14 mouse cellular contexts compared by ENCODE assay signal in genomic region chr8:123754538-123755431, GRCm38 (mm10). TPM values are rescaled to one million over a fixed set of nuclear protein-coding genes. Genes with fewer than 3 reads are reported as not detected.
A peak's percentile ranks its signal among the peaks of the same experiment; 100 is the strongest.
DNase-seq lines count a peak whose midpoint lies in the region; ATAC-seq and TF ChIP-seq lines count a peak whose summit lies in the region.
"Had no signal": no experiment of that assay in that cellular context is flagged by ENCODE, and none has a peak within 500 bp of the region (broad histone marks: within the 10 kb centered on the region; RNA-seq: fewer than 3 reads in every experiment).

No protein-coding gene starts in this region.

- no peak for ATAC-seq in hindbrain, embryonic 16.5 days
- ATAC-seq in midbrain, embryonic 13.5 days, result 0 out of 2 replicates have a peak, but pooled peaks have one; percentile 21

- peaks cover 50% of the 10 kb centered on the region for H3K4me1 ChIP-seq in hindbrain, embryonic 10.5 days (replicated peaks)
- peaks cover 18% of the 10 kb centered on the region for H3K4me1 ChIP-seq in hindbrain, embryonic 16.5 days (ENCODE audit: control insufficient read depth, insufficient read depth, low read depth, low read length)
- peaks cover 42% of the 10 kb centered on the region for H3K4me1 ChIP-seq in embryonic facial prominence, embryonic 10.5 days
- H3K4me1 ChIP-seq in midbrain, embryonic 13.5 days (replicated peaks), result peaks cover 26% of the 10 kb centered on the region
- H3K4me1 ChIP-seq in thymus, adult 2 months (replicated peaks; ENCODE audit: control insufficient read depth, insufficient read depth, low read length), result 0 out of 2 replicates have a peak, but pooled peaks cover 2% of the 10 kb centered on the region

- no peaks in the 10 kb centered on the region for H3K36me3 ChIP-seq in hindbrain, embryonic 10.5 days
- H3K36me3 ChIP-seq in hindbrain, embryonic 16.5 days (ENCODE audit: control insufficient read depth, insufficient read depth, low read length), result no peaks in the 10 kb centered on the region
- no peaks in the 10 kb centered on the region for H3K36me3 ChIP-seq in embryonic facial prominence, embryonic 10.5 days (replicated peaks)
- no peaks in the 10 kb centered on the region for H3K36me3 ChIP-seq in midbrain, embryonic 13.5 days
- H3K36me3 ChIP-seq in thymus, adult 2 months (ENCODE audit: control insufficient read depth, insufficient read depth, low read length), result no peaks in the 10 kb centered on the region
- H3K36me3 ChIP-seq: limb, embryonic 10.5 days had no signal

- H3K4me2 ChIP-seq in hindbrain, embryonic 16.5 days (ENCODE audit: low read length), result no peak overlapping the region; the same call in 1 of the 2 replicates
- peak overlapping the region; percentile 46; the same call in 1 of the 2 replicates for H3K4me2 ChIP-seq in midbrain, embryonic 13.5 days (replicated peaks)

- no peaks in the 10 kb centered on the region for H3K27me3 ChIP-seq in hindbrain, embryonic 10.5 days (ENCODE audit: insufficient read depth, poor library complexity, severe bottlenecking)
- H3K27me3 ChIP-seq in hindbrain, embryonic 16.5 days (replicated peaks; ENCODE audit: control insufficient read depth, insufficient read depth, low read length), result no peaks in the 10 kb centered on the region
- peaks cover 6% of the 10 kb centered on the region for H3K27me3 ChIP-seq in embryonic facial prominence, embryonic 10.5 days (replicated peaks; ENCODE audit: low read depth, poor library complexity, severe bottlenecking)
- 0 out of 2 replicates have a peak, but pooled peaks cover 2% of the 10 kb centered on the region for H3K27me3 ChIP-seq in midbrain, embryonic 13.5 days
- no peaks in the 10 kb centered on the region for H3K27me3 ChIP-seq in thymus, adult 2 months (ENCODE audit: control insufficient read depth, insufficient read depth, low read length)

- no peak for DNase-seq in hindbrain, embryonic 10.5 days (ENCODE audit: low spot score)
- peak; percentile 38 for DNase-seq in 3134 (ENCODE audit: extremely low read depth, insufficient read length, low spot score)
- no peak for DNase-seq in embryonic facial prominence, embryonic 10.5 days (ENCODE audit: low spot score)
- no peak for DNase-seq in adrenal gland, adult (ENCODE audit: inconsistent age in 2 of 2, low spot score in 1 of 2)
- no peak for DNase-seq in testis, postnatal 14 days (ENCODE audit: low spot score)
- no peak for DNase-seq in thymus, adult 2 months
- DNase-seq: adrenal gland, postnatal 10 days; heart, postnatal 14 days; kidney, adult 8-10 months; lung, adult 2 months had no signal

- 0 out of 2 replicates have a peak overlapping the region, but pooled peaks have one; percentile 26 for H3K4me3 ChIP-seq in hindbrain, embryonic 10.5 days
- H3K4me3 ChIP-seq in hindbrain, embryonic 16.5 days (ENCODE audit: low read length), result no peak overlapping the region
- H3K4me3 ChIP-seq in embryonic facial prominence, embryonic 10.5 days, result 0 out of 2 replicates have a peak overlapping the region, but pooled peaks have one; percentile 35
- H3K4me3 ChIP-seq in midbrain, embryonic 13.5 days (replicated peaks), result no peak overlapping the region
- H3K4me3 ChIP-seq in thymus, adult 2 months (ENCODE audit: control insufficient read depth, insufficient read depth, low read length), result no peak overlapping the region
- H3K4me3 ChIP-seq: megakaryocyte, embryonic 14.5 days had no signal

- peak overlapping the region; percentile 80 for H3K27ac ChIP-seq in hindbrain, embryonic 10.5 days
- no peak overlapping the region for H3K27ac ChIP-seq in hindbrain, embryonic 16.5 days (ENCODE audit: low read depth, low read length)
- peak overlapping the region; percentile 72; the same call in 1 of the 2 replicates for H3K27ac ChIP-seq in embryonic facial prominence, embryonic 10.5 days (replicated peaks)
- H3K27ac ChIP-seq in midbrain, embryonic 13.5 days, result peak overlapping the region; percentile 69
- H3K27ac ChIP-seq in thymus, adult 2 months (ENCODE audit: control insufficient read depth, insufficient read depth, low read length), result no peak overlapping the region

- no peak for TF ChIP-seq CTCF in thymus, adult 2 months (IDR thresholded peaks at IDR 0.05; ENCODE audit: borderline replicate concordance, control insufficient read depth, extremely low read depth, insufficient read depth, low read length, poor library complexity)

- H3K9me3 ChIP-seq in hindbrain, embryonic 10.5 days, result no peaks in the 10 kb centered on the region
- H3K9me3 ChIP-seq in hindbrain, embryonic 16.5 days (ENCODE audit: control insufficient read depth, low read length), result no peaks in the 10 kb centered on the region
- no peaks in the 10 kb centered on the region for H3K9me3 ChIP-seq in embryonic facial prominence, embryonic 10.5 days
- no peaks in the 10 kb centered on the region for H3K9me3 ChIP-seq in midbrain, embryonic 13.5 days
- H3K9me3 ChIP-seq: limb, embryonic 10.5 days; megakaryocyte, embryonic 14.5 days had no signal

- no peak overlapping the region for H3K9ac ChIP-seq in hindbrain, embryonic 16.5 days (ENCODE audit: low read depth, low read length)
- no peak overlapping the region for H3K9ac ChIP-seq in midbrain, embryonic 13.5 days (replicated peaks)

- 71% methylated on average over 13 of the region's 13 CpGs for WGBS in hindbrain, embryonic 10.5 days
- 73% methylated on average over 13 of the region's 13 CpGs for WGBS in hindbrain, embryonic 16.5 days
- 70% methylated on average over 13 of the region's 13 CpGs for WGBS in embryonic facial prominence, embryonic 10.5 days
- WGBS in midbrain, embryonic 13.5 days, result 73% methylated on average over 13 of the region's 13 CpGs
- 73% methylated on average over 13 of the region's 13 CpGs for WGBS in thymus, adult 2 months

- no peak for TF ChIP-seq POLR2A in thymus, adult 2 months (IDR thresholded peaks at IDR 0.05; ENCODE audit: control insufficient read depth, extremely low read depth, insufficient read depth, low read length, poor library complexity)

RNA-seq across cellular contexts. Expression of gene Rab4a, which starts 51.0 kb away (rescaled TPM):
- 66.4 and 76.6 TPM in 2 replicates for polyA plus RNA-seq in hindbrain, embryonic 10.5 days (2016; fragmentation: Nextera tagmentation; extraction: Ambion mirVana)
- polyA plus RNA-seq in hindbrain, embryonic 16.5 days (2015; fragmentation: Nextera tagmentation; extraction: Ambion mirVana), result 86.1 and 87.4 TPM in 2 replicates
- 56.8 and 58.0 TPM in 2 replicates for polyA plus RNA-seq in embryonic facial prominence, embryonic 10.5 days (2016; fragmentation: Nextera tagmentation; extraction: Ambion mirVana)
- 64.0 and 65.7 TPM in 2 replicates for polyA plus RNA-seq in midbrain, embryonic 13.5 days (2015; fragmentation: Nextera tagmentation; extraction: Ambion mirVana)
- 4.4 and 5.1 TPM in 2 replicates for polyA plus RNA-seq in thymus, adult 2 months (2012; rRNA removed)

Comparison
In these comparisons a context has a peak if more than half of its experiments do, and no peak if none do; other contexts are left out.
1. H3K27ac ChIP-seq: peak in hindbrain, embryonic 10.5 days (single experiment), embryonic facial prominence, embryonic 10.5 days (single experiment) and midbrain, embryonic 13.5 days (single experiment); none in hindbrain, embryonic 16.5 days (single experiment) and thymus, adult 2 months (single experiment).
2. H3K4me3 ChIP-seq: peak in hindbrain, embryonic 10.5 days (single experiment) and embryonic facial prominence, embryonic 10.5 days (single experiment); none in hindbrain, embryonic 16.5 days (single experiment), midbrain, embryonic 13.5 days (single experiment) and thymus, adult 2 months (single experiment).